Mouse (Mus musculus) megakaryocyte, embryonic 14.5 days (primary cell): Measurements from ENCODE around the gene Ccdc114. TPM values are rescaled to one million over a fixed set of nuclear protein-coding genes. Genes with fewer than 3 reads are reported as not detected.
A peak's percentile ranks its signal among the peaks of the same experiment; 100 is the strongest.
"Not testable (repeated sequence)": the region's sequence is repeated elsewhere in the genome, so short reads cannot be mapped to it uniquely, and the experiment has no call there.

ENCODE experiments used
- H3K27me3 ChIP-seq: replicated peaks from 2 replicates; pipeline ENCODE3; 2012; ENCODE audit warnings: inconsistent platforms
- H3K36me3 ChIP-seq: replicated peaks from 2 replicates; pipeline ENCODE3; 2012; ENCODE audit warnings: low read length, inconsistent platforms, mixed read lengths
- H3K4me1 ChIP-seq: 2 replicates; pipeline ENCODE4 v1.6.1; 2012; ENCODE audit warnings: inconsistent platforms
- H3K4me3 ChIP-seq: replicated peaks from 2 replicates; pipeline ENCODE3; 2012; ENCODE audit warnings: moderate library complexity, mild to moderate bottlenecking, inconsistent platforms
- H3K9me3 ChIP-seq: 2 replicates; pipeline ENCODE4 v1.6.1; 2012; ENCODE audit warnings: inconsistent platforms
- FLI1 ChIP-seq: IDR thresholded peaks from 2 replicates; pipeline ENCODE4 v1.6.1; 2012; ENCODE audit warnings: low read length, inconsistent platforms, mixed read lengths
- GATA1 ChIP-seq: IDR thresholded peaks from 3 replicates; pipeline ENCODE4 v1.6.1; 2012; ENCODE audit warnings: mixed read lengths, low read length, inconsistent platforms, borderline replicate concordance
- polyA plus RNA-seq: library from polyadenylated mRNA; stranded (reverse); fragments of >175 nt; gene quantifications from 2 replicates; pipeline ENCODE4 v1.2.3, GENCODE M21; 2012; ENCODE audit warnings: low replicate concordance; ENCODE audit not compliant: insufficient read depth

Gene Ccdc114
- polyA plus RNA-seq = 0.82 TPM in 1 of 2 replicates, not detected in the other

GRCm38 (mm10) chr7:45923762-45924428, at the start of gene Ccdc114:
Gene Ccdc114 (plus strand): TSS chr7:45924072.
- H3K9me3 ChIP-seq = peaks cover 26% of the 10 kb centered on the region
- H3K27me3 ChIP-seq = no peaks in the 10 kb centered on the region
- peaks cover 22% of the 10 kb centered on the region for H3K36me3 ChIP-seq
- peaks cover 59% of the 10 kb centered on the region for H3K4me1 ChIP-seq
- H3K4me3 ChIP-seq = peak within 1 kb of the TSS; percentile 93
- no peak for TF ChIP-seq FLI1
- TF ChIP-seq GATA1 = no peak

- TF ChIP-seq FLI1 (no peak), GATA1 (no peak)
- H3K27me3 ChIP-seq = peaks cover 2% of the 10 kb centered on the region
- peaks cover 33% of the 10 kb centered on the region for H3K4me1 ChIP-seq
- peaks cover 81% of the 10 kb centered on the region for H3K36me3 ChIP-seq
- H3K4me3 ChIP-seq = no peak overlapping the region
- H3K9me3 ChIP-seq = 0 out of 2 replicates have a peak, but pooled peaks cover 3% of the 10 kb centered on the region
Measured at GRCm38 (mm10) chr7:45876895-45877294, 47.0 kb upstream of the Ccdc114 start.

- H3K27me3 ChIP-seq, H3K4me3 ChIP-seq, H3K9me3 ChIP-seq: not testable (repeated sequence)
- Histone ChIP-seq H3K36me3 (peaks cover 94% of the 10 kb centered on the region), H3K4me1 (peaks cover 33% of the 10 kb centered on the region)
Measured at GRCm38 (mm10) chr7:45878278-45878677, 45.6 kb upstream of the Ccdc114 start, which contains the start of gene Grin2d. Gene Grin2d (minus strand): TSS chr7:45878378.

- peaks cover 97% of the 10 kb centered on the region for H3K36me3 ChIP-seq
- peaks cover 14% of the 10 kb centered on the region for H3K4me1 ChIP-seq
- H3K9me3 ChIP-seq = 0 out of 2 replicates have a peak, but pooled peaks cover 3% of the 10 kb centered on the region
- H3K4me3 ChIP-seq = no peak overlapping the region
- H3K27me3 ChIP-seq = no peaks in the 10 kb centered on the region
- TF ChIP-seq GATA1 = no peak
- TF ChIP-seq FLI1 = no peak
Measured at GRCm38 (mm10) chr7:45880531-45880930, 43.3 kb upstream of the Ccdc114 start.

GRCm38 (mm10) chr7:45881011-45881410, 42.9 kb upstream of the Ccdc114 start:
- peaks cover 11% of the 10 kb centered on the region; the same call in 1 of the 2 replicates for H3K4me1 ChIP-seq
- H3K27me3 ChIP-seq = no peaks in the 10 kb centered on the region
- no peak for TF ChIP-seq GATA1
- 0 out of 2 replicates have a peak, but pooled peaks cover 3% of the 10 kb centered on the region for H3K9me3 ChIP-seq
- H3K36me3 ChIP-seq = peaks cover 97% of the 10 kb centered on the region
- H3K4me3 ChIP-seq = no peak overlapping the region

- H3K36me3 ChIP-seq = peaks cover 43% of the 10 kb centered on the region
- TF ChIP-seq GATA1 (no peak), FLI1 (no peak)
- H3K4me3 ChIP-seq = no peak overlapping the region
- peaks cover 27% of the 10 kb centered on the region for H3K4me1 ChIP-seq
- no peaks in the 10 kb centered on the region for H3K27me3 ChIP-seq
- H3K9me3 ChIP-seq = no peaks in the 10 kb centered on the region
Measured at GRCm38 (mm10) chr7:45887246-45887645, 36.6 kb upstream of the Ccdc114 start.

- no peak overlapping the region for H3K4me3 ChIP-seq
- peaks cover 45% of the 10 kb centered on the region for H3K4me1 ChIP-seq
- H3K27me3 ChIP-seq = peaks cover 8% of the 10 kb centered on the region
- 0 out of 2 replicates have a peak, but pooled peaks cover 3% of the 10 kb centered on the region for H3K9me3 ChIP-seq
- TF ChIP-seq GATA1 (no peak), FLI1 (no peak)
- no peaks in the 10 kb centered on the region for H3K36me3 ChIP-seq
Measured at GRCm38 (mm10) chr7:45892651-45893050, 31.2 kb upstream of the Ccdc114 start.

- Histone ChIP-seq H3K4me1 (peaks cover 41% of the 10 kb centered on the region), H3K27me3 (peaks cover 8% of the 10 kb centered on the region), H3K36me3 (peaks cover 14% of the 10 kb centered on the region), H3K4me3 (peak overlapping the region; percentile 94), H3K9me3 (0 out of 2 replicates have a peak, but pooled peaks cover 3% of the 10 kb centered on the region)
- TF ChIP-seq GATA1 (no peak), FLI1 (no peak)
Measured at GRCm38 (mm10) chr7:45895931-45896516, 27.8 kb upstream of the Ccdc114 start.

GRCm38 (mm10) chr7:45896517-45897257, 27.2 kb upstream of the Ccdc114 start, which contains the start of the genes Syngr4 and Tmem143:
Gene Syngr4 (minus strand): TSS chr7:45896714.
Gene Tmem143 (plus strand): TSS chr7:45896941.
- H3K9me3 ChIP-seq = 0 out of 2 replicates have a peak, but pooled peaks cover 3% of the 10 kb centered on the region
- peaks cover 8% of the 10 kb centered on the region for H3K27me3 ChIP-seq
- H3K36me3 ChIP-seq = peaks cover 14% of the 10 kb centered on the region
- TF ChIP-seq GATA1 (no peak), FLI1 (peak; percentile 75; the same call in 1 of the 2 replicates)
- H3K4me3 ChIP-seq = peak within 1 kb of the TSS; percentile 94
- H3K4me1 ChIP-seq = peaks cover 45% of the 10 kb centered on the region
